Mouse (Mus musculus) ES-Bruce4 (cell line): ENCODE results near the gene Camkmt.

ENCODE experiments used
- CTCF ChIP-seq: IDR thresholded peaks from one replicate; pipeline ENCODE4 v1.8.1; 2011; ENCODE audit warnings: low read depth, low read length
- POLR2A ChIP-seq: IDR thresholded peaks from one replicate; pipeline ENCODE4 v1.8.1; 2011; ENCODE audit warnings: low read length; ENCODE audit not compliant: insufficient read depth

DNA sequence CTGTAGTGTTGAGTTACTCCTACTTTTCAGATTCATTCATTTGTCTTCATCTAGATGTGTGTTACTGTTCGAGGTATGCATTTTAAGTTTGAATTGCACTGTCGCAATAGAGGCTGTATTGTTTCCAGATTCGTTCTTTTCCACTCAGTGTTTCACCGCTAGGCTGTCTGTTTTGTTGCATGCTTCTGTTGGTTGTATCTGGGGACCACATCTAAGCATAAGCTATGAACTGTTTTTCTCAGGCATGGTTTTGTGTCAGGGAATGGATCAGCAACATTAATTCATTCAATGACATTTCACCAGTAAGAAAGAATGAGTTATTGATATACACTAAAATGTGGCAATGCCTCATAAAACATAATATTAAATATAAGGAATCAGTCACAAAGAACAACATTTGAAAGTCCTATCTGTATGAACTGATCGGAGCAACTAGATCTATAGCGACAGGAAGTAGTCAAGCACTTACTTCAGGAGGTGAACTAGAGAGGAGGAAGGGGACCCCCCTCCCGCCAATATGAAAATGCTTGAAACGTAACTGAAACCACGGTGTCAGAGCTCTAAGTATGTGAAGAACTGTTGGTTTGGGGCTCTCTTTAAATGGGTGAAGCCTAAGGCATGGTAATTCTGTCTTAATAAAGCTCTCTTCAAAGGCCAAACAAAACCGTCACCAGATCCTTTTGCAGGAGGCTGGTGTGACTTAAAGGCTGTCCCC lies 80.3 kb downstream of the Camkmt start:
- TF ChIP-seq CTCF (no peak), POLR2A (no peak)
